Mouse (Mus musculus): ENCODE results near the gene Ms4a6b. TPM values are rescaled to one million over a fixed set of nuclear protein-coding genes. Genes with fewer than 3 reads are reported as not detected.
A peak's percentile ranks its signal among the peaks of the same experiment; 100 is the strongest.
"Not testable (repeated sequence)": the region's sequence is repeated elsewhere in the genome, so short reads cannot be mapped to it uniquely, and the experiment has no call there.

Ms4a6b gene
- total and polyA plus RNA-seq, 2 experiments from 2014 or later, result 2.8 to 15.3 TPM

DNA sequence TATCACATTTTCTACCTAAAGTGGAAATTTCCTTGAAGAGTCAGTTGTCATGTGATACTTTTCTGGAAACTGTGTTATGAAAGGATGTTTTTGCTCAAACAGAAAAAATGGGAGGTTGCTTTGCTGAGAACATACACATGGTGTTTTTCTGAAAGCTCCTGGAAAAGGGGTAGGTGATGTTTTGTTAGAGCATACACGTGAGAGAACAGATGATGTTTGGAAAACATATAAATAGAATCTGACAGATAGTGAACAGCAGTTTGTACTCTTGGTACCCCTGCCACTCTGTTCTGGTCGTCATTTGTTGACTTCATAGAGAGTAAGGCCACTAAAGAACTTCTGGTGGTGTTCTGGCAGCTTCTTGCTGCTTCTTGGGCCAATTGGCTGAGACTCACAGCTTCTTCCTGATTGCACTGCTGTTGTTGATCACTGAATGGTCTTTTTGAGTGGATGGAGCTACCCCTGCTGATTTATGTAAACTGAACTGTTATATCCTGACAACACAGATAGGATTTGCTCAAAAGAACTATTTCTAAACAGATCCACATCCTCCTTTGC is 17.7 kb downstream of the Ms4a6b start:
- 28% methylated on average over 2 of the region's 2 CpGs for WGBS

DNA sequence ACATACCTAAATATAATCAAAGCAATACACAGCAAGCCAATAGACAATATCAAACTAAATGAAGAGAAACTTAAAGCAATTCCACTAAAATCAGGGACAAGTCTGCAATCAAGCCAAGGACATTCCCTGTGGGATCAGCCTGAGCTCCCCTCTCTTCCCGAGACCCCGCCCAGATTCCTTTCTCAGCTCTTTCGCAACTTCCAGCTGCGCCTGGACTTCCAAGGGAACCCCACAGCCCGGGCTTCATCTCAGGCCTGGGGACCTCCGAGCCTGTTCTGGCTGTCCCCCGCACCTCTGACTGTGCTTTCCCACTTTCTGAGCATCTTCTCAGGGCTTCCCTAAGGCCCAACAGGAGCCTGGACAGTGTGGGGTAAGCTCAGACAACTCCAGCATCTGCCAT is 20.3 kb downstream of the Ms4a6b start, which contains the start of gene Ms4a4d:
TSS of gene Ms4a4d (plus strand) at position 209 of the 400 bp plus-strand sequence.
- Histone ChIP-seq H3K9ac (replicated peaks; ENCODE audit: low read depth, low read length) (no peak within 1 kb of the TSS), H3K36me3 (replicated peaks; ENCODE audit: control insufficient read depth, insufficient read depth, low read length) (no peaks in the 10 kb centered on the region), H3K9me3 (replicated peaks; ENCODE audit: control insufficient read depth, low read length) (no peaks in the 10 kb centered on the region), H3K4me1 (ENCODE audit: control insufficient read depth, insufficient read depth) (no peaks in the 10 kb centered on the region), H3K27me3 (ENCODE audit: control insufficient read depth, insufficient read depth, low read length) (no peaks in the 10 kb centered on the region), H3K4me2 (ENCODE audit: low read depth, low read length) (no peak within 1 kb of the TSS), H3K27ac (ENCODE audit: low read depth) (no peak within 1 kb of the TSS), H3K4me3 (ENCODE audit: low read depth, low read length) (no peak within 1 kb of the TSS)
- 13% methylated on average over 7 of the region's 7 CpGs for WGBS
- ATAC-seq (ENCODE audit: insufficient read depth, low read depth) (0 out of 2 replicates have a peak, but pooled peaks have one; percentile 24), DNase-seq (ENCODE audit: low spot score) (no peak)
- TF ChIP-seq EP300 (IDR thresholded peaks at IDR 0.05; ENCODE audit: low read depth) (no peak), CTCF (IDR thresholded peaks at IDR 0.05; ENCODE audit: low read depth) (no peak)

More for the DNA sequence above, 17.7 kb downstream of the Ms4a6b start:
- H3K4me1 ChIP-seq (ENCODE audit: control insufficient read depth, insufficient read depth), result no peaks in the 10 kb centered on the region
- ATAC-seq (ENCODE audit: insufficient read depth, low read depth) (no peak), DNase-seq (ENCODE audit: low spot score) (no peak)
- H3K9me3 ChIP-seq (replicated peaks; ENCODE audit: control insufficient read depth, low read length), result no peaks in the 10 kb centered on the region
- no peak overlapping the region for H3K9ac ChIP-seq (replicated peaks; ENCODE audit: low read depth, low read length)
- TF ChIP-seq EP300 (IDR thresholded peaks at IDR 0.05; ENCODE audit: low read depth) (no peak), CTCF (IDR thresholded peaks at IDR 0.05; ENCODE audit: low read depth) (no peak)
- no peak overlapping the region for H3K4me3 ChIP-seq (ENCODE audit: low read depth, low read length)
- H3K27ac ChIP-seq (ENCODE audit: low read depth), result no peak overlapping the region
- no peaks in the 10 kb centered on the region for H3K27me3 ChIP-seq (ENCODE audit: control insufficient read depth, insufficient read depth, low read length)
- H3K36me3 ChIP-seq (replicated peaks; ENCODE audit: control insufficient read depth, insufficient read depth, low read length), result no peaks in the 10 kb centered on the region
- H3K4me2 ChIP-seq (ENCODE audit: low read depth, low read length), result no peak overlapping the region

DNA sequence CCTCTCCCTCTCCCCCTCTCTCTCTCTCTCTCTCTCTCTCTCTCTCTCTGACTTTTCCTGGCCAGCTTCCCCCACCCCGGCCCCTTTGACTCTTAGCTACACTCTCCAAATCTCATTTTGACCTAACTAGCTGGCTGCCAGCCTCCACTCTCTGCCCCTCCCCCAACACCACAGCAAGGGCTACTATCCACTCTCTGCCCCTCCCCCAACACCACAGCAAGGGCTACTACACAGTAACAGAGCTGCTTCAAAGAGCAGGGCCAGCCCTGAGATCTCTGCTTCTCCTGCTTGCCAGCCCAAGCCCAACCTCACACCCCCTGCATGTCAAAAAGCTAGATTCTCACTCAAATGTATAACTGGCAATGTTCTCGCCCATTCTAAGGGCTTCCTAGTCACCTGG is 21.0 kb downstream of the Ms4a6b start:
- Histone ChIP-seq H3K4me1 (ENCODE audit: control insufficient read depth, insufficient read depth) (no peaks in the 10 kb centered on the region), H3K27ac (ENCODE audit: low read depth) (no peak overlapping the region), H3K9me3 (replicated peaks; ENCODE audit: control insufficient read depth, low read length) (no peaks in the 10 kb centered on the region), H3K36me3 (replicated peaks; ENCODE audit: control insufficient read depth, insufficient read depth, low read length) (no peaks in the 10 kb centered on the region), H3K4me3 (ENCODE audit: low read depth, low read length) (no peak overlapping the region), H3K27me3 (ENCODE audit: control insufficient read depth, insufficient read depth, low read length) (no peaks in the 10 kb centered on the region), H3K4me2 (ENCODE audit: low read depth, low read length) (no peak overlapping the region), H3K9ac (replicated peaks; ENCODE audit: low read depth, low read length) (no peak overlapping the region)
- TF ChIP-seq EP300 (IDR thresholded peaks at IDR 0.05; ENCODE audit: low read depth) (no peak), CTCF (IDR thresholded peaks at IDR 0.05; ENCODE audit: low read depth) (no peak)
- ATAC-seq (ENCODE audit: insufficient read depth, low read depth), result no peak
- WGBS, result 30% methylated on average over 2 of the region's 2 CpGs
- no peak for DNase-seq (ENCODE audit: low spot score)

DNA sequence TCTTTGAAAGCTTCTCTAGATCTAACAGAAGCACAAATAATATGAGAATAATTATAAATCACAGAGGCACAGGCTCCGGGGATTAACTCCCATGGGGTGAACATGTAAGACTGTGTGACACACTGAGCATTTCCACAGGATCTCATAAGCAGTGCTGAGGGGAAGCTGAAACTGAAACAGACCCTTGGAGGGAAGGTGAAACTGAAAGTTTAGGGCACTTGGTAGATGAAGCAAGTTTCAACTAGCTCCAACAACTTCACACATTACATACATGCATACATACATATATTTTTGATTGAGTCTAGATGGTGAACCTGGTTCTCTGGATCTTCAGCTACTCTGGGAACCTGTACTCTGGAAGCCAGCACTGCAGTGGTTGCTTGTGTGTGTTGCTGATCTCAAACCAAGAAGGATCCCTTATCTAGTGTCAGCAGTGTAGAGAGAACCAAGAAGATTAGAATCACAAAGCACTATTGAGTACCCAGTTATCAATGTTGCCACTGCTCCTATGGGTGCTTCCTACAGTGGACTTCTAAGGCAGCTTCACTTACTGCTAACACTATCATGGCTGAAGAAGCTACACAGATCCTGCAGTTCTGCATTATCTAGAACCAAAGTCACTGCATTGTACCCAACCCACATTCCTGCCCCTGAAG is 24.0 kb downstream of the Ms4a6b start:
- H3K9me3 ChIP-seq (replicated peaks; ENCODE audit: control insufficient read depth, low read length); H3K4me1 ChIP-seq (ENCODE audit: control insufficient read depth, insufficient read depth); DNase-seq (ENCODE audit: low spot score); H3K36me3 ChIP-seq (replicated peaks; ENCODE audit: control insufficient read depth, insufficient read depth, low read length); H3K27ac ChIP-seq (ENCODE audit: low read depth); H3K4me3 ChIP-seq (ENCODE audit: low read depth, low read length); H3K27me3 ChIP-seq (ENCODE audit: control insufficient read depth, insufficient read depth, low read length); H3K4me2 ChIP-seq (ENCODE audit: low read depth, low read length); ATAC-seq (ENCODE audit: insufficient read depth, low read depth); H3K9ac ChIP-seq (replicated peaks; ENCODE audit: low read depth, low read length): not testable (repeated sequence)
- WGBS, result 75% methylated on average over 1 of the region's 1 CpGs

DNA sequence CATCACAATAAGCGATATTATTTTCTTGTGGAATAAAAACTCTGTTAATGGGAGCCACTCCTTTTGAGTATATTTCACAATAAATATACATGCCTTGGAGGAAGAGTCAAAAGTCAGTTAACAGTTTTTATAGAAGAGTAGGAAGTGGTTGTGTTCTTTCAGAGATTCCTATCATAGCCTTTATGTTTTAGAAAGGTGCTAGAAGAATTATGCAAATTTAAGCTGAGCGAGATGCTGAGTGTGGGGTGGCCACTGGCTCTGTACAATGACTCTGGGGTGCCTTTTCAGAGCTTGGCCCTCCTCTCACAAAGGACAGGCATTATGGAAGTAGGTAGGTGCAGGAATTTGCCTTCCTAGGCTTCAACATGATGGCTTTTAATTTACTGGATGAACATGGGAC is 28.1 kb downstream of the Ms4a6b start:
- WGBS, result 68% methylated on average over 2 of the region's 2 CpGs
- not testable (repeated sequence) for DNase-seq (ENCODE audit: low spot score); H3K9me3 ChIP-seq (replicated peaks; ENCODE audit: control insufficient read depth, low read length); H3K4me1 ChIP-seq (ENCODE audit: control insufficient read depth, insufficient read depth); H3K27me3 ChIP-seq (ENCODE audit: control insufficient read depth, insufficient read depth, low read length); H3K27ac ChIP-seq (ENCODE audit: low read depth); H3K36me3 ChIP-seq (replicated peaks; ENCODE audit: control insufficient read depth, insufficient read depth, low read length); ATAC-seq (ENCODE audit: insufficient read depth, low read depth); H3K9ac ChIP-seq (replicated peaks; ENCODE audit: low read depth, low read length); H3K4me2 ChIP-seq (ENCODE audit: low read depth, low read length); H3K4me3 ChIP-seq (ENCODE audit: low read depth, low read length)

DNA sequence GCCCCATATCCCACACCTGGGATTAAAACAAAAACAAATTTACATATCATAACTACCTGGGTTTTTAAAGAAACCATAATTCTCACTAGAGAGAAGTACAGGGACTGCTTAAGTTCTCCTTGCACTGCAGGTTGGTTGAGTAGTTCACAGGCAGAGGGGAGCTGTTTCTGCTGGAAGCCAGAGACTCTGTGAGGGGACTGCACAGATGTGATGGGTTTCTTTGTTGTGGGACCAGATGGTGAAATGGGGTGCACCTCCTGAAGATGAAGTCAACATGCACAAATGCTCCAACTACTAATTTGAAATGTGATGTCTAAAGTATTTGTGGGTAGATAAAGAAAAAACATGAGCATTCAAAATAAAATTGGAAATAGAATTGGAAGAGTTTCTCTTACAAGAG is 31.6 kb downstream of the Ms4a6b start:
- no peak for ATAC-seq (ENCODE audit: insufficient read depth, low read depth)
- Histone ChIP-seq H3K4me2 (ENCODE audit: low read depth, low read length) (no peak overlapping the region), H3K4me1 (ENCODE audit: control insufficient read depth, insufficient read depth) (no peaks in the 10 kb centered on the region), H3K27me3 (ENCODE audit: control insufficient read depth, insufficient read depth, low read length) (no peaks in the 10 kb centered on the region), H3K9ac (replicated peaks; ENCODE audit: low read depth, low read length) (no peak overlapping the region), H3K9me3 (replicated peaks; ENCODE audit: control insufficient read depth, low read length) (no peaks in the 10 kb centered on the region), H3K36me3 (replicated peaks; ENCODE audit: control insufficient read depth, insufficient read depth, low read length) (no peaks in the 10 kb centered on the region), H3K4me3 (ENCODE audit: low read depth, low read length) (no peak overlapping the region), H3K27ac (ENCODE audit: low read depth) (no peak overlapping the region)
- TF ChIP-seq CTCF (IDR thresholded peaks at IDR 0.05; ENCODE audit: low read depth), result no peak
- TF ChIP-seq EP300 (IDR thresholded peaks at IDR 0.05; ENCODE audit: low read depth), result no peak
- DNase-seq (ENCODE audit: low spot score), result no peak

All from heart, postnatal 0 days (tissue).